Mouse (Mus musculus) midbrain, embryonic 16.5 days (tissue): ENCODE results near the gene Ubxn2a. TPM values are rescaled to one million over a fixed set of nuclear protein-coding genes. Genes with fewer than 3 reads are reported as not detected.

ENCODE experiments used
- ATAC-seq: fragments of 200-750 bp; cut with Nextera tagmentation; 2 replicates; pipeline ENCODE4 v1.8.0; 2017; ENCODE audit warnings: moderate TSS enrichment
- H3K27ac ChIP-seq: fragments of 300-500 bp; sonication (generic); 2 replicates; pipeline ENCODE4 v1.5.1; 2014; ENCODE audit warnings: mild to moderate bottlenecking, low read length, mixed read lengths
- H3K27me3 ChIP-seq: fragments of 300-500 bp; sonication (generic); 2 replicates; pipeline ENCODE4 v1.6.1; 2014; ENCODE audit warnings: low read depth, low read length, mixed read lengths; ENCODE audit not compliant: control insufficient read depth, insufficient read depth
- H3K36me3 ChIP-seq: fragments of 300-500 bp; sonication (generic); 2 replicates; pipeline ENCODE4 v1.6.1; 2014; ENCODE audit warnings: mild to moderate bottlenecking, low read length, moderate library complexity, mixed read lengths; ENCODE audit not compliant: control insufficient read depth, insufficient read depth
- H3K4me1 ChIP-seq: fragments of 300-500 bp; sonication (generic); 2 replicates; pipeline ENCODE4 v1.6.1; 2014; ENCODE audit warnings: mild to moderate bottlenecking, low read length, mixed read lengths; ENCODE audit not compliant: control insufficient read depth, insufficient read depth
- H3K4me2 ChIP-seq: fragments of 300-500 bp; sonication (generic); 2 replicates; pipeline ENCODE4 v1.6.1; 2014; ENCODE audit warnings: mild to moderate bottlenecking, low read length, mixed read lengths
- H3K4me3 ChIP-seq: fragments of 300-500 bp; sonication (generic); 2 replicates; pipeline ENCODE4 v1.5.1; 2014; ENCODE audit warnings: low read depth, mild to moderate bottlenecking, low read length, moderate library complexity, mixed read lengths
- H3K9ac ChIP-seq: fragments of 300-500 bp; sonication (generic); 2 replicates; pipeline ENCODE4 v1.6.1; 2014; ENCODE audit warnings: low read depth, low read length, mixed read lengths
- H3K9me3 ChIP-seq: fragments of 300-500 bp; sonication (generic); replicated peaks from 2 replicates; pipeline ENCODE4 v1.6.1; 2014; ENCODE audit warnings: mild to moderate bottlenecking, low read length, mixed read lengths; ENCODE audit not compliant: control insufficient read depth, poor library complexity, severe bottlenecking
- WGBS: fragments of 180-500 bp; shearing (Covaris S2); extraction: QIAGEN DNeasy Blood & Tissue Kit; methylation state at CpG from one replicate; pipeline ENCODE4 v1.1.7; 2014; 5-methylcytosine and 5-hydroxymethylcytosine counted together
- polyA plus RNA-seq: library from polyadenylated mRNA; unstranded; fragments of >200 nt; fragmentation: Nextera tagmentation; extraction: Ambion mirVana; gene quantifications from 2 replicates; pipeline ENCODE4 v1.2.1, GENCODE M21; 2015

Gene Ubxn2a
- polyA plus RNA-seq, 1 experiment from 2014 or later = 38.7 TPM

DNA sequence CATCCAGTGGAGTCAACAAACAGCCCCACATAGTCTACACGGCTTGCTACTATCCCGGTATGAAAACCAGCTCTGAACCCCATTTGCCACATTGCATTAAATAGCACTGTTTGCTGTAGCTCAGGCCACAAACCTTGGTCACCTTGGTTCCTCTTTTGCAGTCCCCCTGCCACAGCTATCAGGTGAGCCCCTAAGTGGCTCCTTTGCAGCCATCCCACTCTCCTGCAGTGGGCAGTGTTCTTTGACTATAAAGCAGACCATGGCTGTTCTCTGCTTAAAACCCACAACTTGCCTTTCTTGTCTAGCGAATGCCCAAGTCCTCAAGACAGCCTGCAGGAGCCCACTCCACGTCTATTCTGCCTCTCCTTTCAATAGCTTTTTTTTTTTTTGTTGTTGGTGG is 35.2 kb downstream of the Ubxn2a start:
- H3K27ac ChIP-seq = no peak overlapping the region
- no peaks in the 10 kb centered on the region for H3K9me3 ChIP-seq
- ATAC-seq = no peak
- no peaks in the 10 kb centered on the region for H3K36me3 ChIP-seq
- no peak overlapping the region for H3K4me3 ChIP-seq
- no peaks in the 10 kb centered on the region for H3K27me3 ChIP-seq
- WGBS = 59% methylated on average over 4 of the region's 4 CpGs
- H3K9ac ChIP-seq = no peak overlapping the region
- H3K4me1 ChIP-seq = no peaks in the 10 kb centered on the region
- no peak overlapping the region for H3K4me2 ChIP-seq

DNA sequence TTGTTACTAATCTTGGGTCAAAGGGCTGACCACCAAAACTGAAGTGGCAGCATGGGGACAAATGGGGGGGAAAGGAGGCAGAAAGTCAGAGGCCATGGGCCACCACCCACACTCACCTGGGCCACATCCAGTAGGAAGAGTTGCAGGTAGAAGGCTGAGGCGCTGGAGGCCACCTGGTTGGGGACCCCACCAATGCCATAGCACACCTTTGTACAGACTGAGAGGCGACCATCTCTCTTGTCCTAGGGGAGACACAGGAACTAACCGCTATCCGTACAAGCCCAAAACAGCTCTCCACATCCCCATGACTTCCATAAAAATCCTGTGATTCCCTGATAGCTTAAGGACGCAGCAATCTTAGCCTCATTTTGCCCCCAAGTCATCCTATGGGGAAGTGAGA is 36.2 kb downstream of the Ubxn2a start:
- H3K27ac ChIP-seq = no peak overlapping the region
- no peaks in the 10 kb centered on the region for H3K27me3 ChIP-seq
- no peaks in the 10 kb centered on the region for H3K36me3 ChIP-seq
- no peak overlapping the region for H3K4me2 ChIP-seq
- WGBS = 91% methylated on average over 5 of the region's 5 CpGs
- ATAC-seq = no peak
- no peak overlapping the region for H3K4me3 ChIP-seq
- H3K4me1 ChIP-seq = no peaks in the 10 kb centered on the region
- H3K9me3 ChIP-seq = no peaks in the 10 kb centered on the region
- H3K9ac ChIP-seq = no peak overlapping the region

DNA sequence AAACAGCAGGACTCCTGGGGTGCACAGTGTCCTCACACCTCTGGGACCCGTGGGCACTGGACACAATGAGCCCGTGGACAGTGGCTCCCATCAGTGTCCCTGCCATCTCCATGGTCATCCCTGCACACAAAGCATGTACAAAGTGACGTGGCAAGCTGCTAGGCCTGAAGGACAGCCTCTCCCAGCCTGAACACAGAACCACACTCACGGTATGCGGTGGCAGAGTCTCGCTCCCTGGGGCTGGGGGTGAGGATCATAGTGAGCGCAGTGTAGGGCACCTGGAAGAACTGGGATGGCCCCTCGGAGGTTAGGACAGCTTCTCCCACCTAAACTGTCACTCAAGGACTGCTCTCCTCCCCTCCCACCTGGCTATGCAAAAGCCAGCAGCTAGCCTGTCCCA is 38.6 kb downstream of the Ubxn2a start:
- Histone ChIP-seq H3K4me3 (no peak overlapping the region), H3K4me2 (no peak overlapping the region), H3K36me3 (no peaks in the 10 kb centered on the region), H3K27me3 (no peaks in the 10 kb centered on the region), H3K4me1 (no peaks in the 10 kb centered on the region), H3K9ac (no peak overlapping the region), H3K9me3 (no peaks in the 10 kb centered on the region), H3K27ac (no peak overlapping the region)
- ATAC-seq = no peak
- 80% methylated on average over 8 of the region's 8 CpGs for WGBS

DNA sequence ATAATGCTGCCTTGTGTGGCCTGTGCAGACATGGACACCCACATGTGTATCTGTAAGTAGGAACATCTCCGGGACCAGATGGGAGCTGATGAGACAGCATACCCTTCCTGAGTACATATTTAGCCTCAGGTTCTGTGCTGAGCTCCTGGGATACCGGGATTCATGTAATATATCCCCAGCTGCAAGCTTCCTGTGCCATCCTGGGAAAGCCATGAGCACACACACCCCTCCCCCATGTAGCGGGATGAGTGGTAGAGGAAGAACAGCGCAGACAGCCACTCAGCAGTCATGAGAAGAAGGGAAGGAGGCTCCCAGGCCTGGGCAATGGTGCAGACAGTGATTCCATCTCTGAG is 43.2 kb downstream of the Ubxn2a start:
- Histone ChIP-seq H3K4me1 (no peaks in the 10 kb centered on the region), H3K9me3 (no peaks in the 10 kb centered on the region), H3K36me3 (no peaks in the 10 kb centered on the region), H3K4me3 (no peak overlapping the region), H3K27ac (no peak overlapping the region), H3K9ac (no peak overlapping the region), H3K27me3 (no peaks in the 10 kb centered on the region), H3K4me2 (no peak overlapping the region)
- ATAC-seq = no peak
- 82% methylated on average over 4 of the region's 4 CpGs for WGBS

DNA sequence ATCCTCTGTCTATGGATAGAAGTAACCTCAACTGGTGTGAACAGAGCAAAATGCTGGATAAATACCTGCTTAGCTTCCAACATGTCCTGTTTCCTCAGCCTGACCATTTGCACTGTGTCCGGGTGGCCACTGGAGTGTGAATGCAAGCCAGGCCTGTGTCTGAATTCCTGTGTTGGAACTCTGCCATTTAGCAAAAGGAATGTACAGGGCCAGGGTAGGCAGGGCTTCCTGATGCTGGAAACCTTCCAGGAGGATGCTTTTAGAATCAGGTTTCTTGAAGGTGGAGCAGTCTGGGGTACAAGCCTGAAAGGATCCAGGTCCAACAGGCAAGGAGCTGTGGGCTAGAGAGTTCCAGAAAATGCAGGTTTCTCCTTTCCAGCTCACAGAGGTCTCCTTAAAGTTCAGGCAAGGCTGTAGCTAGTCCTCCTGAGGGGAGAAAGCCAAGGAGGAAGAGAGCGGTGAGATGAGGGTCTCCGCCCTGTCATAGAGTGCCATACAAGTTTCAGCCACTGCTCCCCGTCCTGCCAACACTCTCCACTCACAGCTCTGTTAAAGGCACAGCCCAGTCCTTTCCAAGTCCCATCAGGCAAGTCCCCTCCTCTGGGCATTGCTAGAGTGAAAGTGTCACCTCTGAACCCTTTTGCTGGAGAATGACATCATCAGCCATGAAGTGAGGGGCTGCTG is 43.7 kb downstream of the Ubxn2a start:
- 82% methylated on average over 4 of the region's 4 CpGs for WGBS
- H3K36me3 ChIP-seq = no peaks in the 10 kb centered on the region
- no peaks in the 10 kb centered on the region for H3K9me3 ChIP-seq
- no peak overlapping the region for H3K9ac ChIP-seq
- no peak for ATAC-seq
- H3K4me3 ChIP-seq = no peak overlapping the region
- no peak overlapping the region for H3K27ac ChIP-seq
- H3K4me2 ChIP-seq = no peak overlapping the region
- no peaks in the 10 kb centered on the region for H3K27me3 ChIP-seq
- no peaks in the 10 kb centered on the region for H3K4me1 ChIP-seq

DNA sequence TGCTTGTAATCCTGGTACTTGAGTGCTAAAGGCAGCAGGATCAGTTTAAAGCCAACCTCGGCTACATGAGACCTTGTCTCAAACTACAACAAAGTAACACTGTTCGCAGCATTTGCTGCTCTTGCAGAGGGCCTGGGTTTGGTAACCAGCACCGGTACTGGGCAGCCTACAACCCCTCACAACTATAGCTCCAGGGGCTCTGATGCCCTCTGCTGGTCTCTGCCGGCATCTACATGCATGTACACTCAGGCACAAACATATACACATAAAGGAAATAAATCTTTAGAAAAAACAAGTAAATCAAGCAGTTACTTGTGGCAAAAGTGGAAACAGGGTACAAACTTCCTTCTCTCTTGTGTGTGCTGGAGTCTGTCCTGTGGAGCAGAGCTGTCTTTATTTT is 44.8 kb downstream of the Ubxn2a start:
- H3K27me3 ChIP-seq = no peaks in the 10 kb centered on the region
- H3K4me3 ChIP-seq = no peak overlapping the region
- H3K27ac ChIP-seq = no peak overlapping the region
- H3K4me1 ChIP-seq = no peaks in the 10 kb centered on the region
- ATAC-seq = no peak
- no peak overlapping the region for H3K9ac ChIP-seq
- no peaks in the 10 kb centered on the region for H3K36me3 ChIP-seq
- 90% methylated on average over 4 of the region's 4 CpGs for WGBS
- H3K9me3 ChIP-seq = no peaks in the 10 kb centered on the region
- no peak overlapping the region for H3K4me2 ChIP-seq

DNA sequence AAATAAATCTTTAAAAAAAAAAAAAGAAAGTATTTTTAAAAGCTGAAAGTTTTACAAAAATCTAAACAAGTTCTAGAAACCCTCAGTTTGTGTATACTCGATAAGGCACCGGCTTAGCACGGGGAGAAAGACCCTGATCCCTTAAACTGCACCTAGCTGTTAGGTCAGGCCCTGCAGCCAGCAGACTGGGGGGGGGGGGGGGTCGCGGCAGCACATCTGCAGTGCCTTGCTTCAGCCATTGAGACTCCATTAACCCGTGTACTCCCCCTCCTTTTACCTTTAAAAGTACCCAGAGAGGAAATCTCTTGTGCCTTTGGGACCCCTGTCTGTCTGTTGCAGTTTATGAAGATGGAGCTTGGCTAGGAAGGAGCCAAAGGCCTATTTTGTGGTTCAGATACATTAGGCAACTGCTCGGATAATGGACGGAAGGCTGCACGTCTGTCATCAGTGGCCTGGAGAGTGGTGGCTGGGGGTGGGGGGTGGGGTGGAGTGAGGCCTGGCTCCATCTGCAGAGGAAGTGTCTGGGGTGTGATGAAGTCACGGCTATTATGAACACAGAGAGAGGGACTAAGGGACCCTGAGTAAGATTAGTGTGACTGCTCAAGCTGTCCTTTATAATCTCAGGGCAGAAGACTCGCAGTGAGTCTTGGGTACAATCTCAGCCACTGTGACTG is 48.1 kb downstream of the Ubxn2a start:
- Histone ChIP-seq H3K27me3 (no peaks in the 10 kb centered on the region), H3K9me3 (no peaks in the 10 kb centered on the region), H3K4me2 (no peak overlapping the region), H3K27ac (no peak overlapping the region), H3K36me3 (no peaks in the 10 kb centered on the region), H3K4me3 (no peak overlapping the region), H3K9ac (no peak overlapping the region), H3K4me1 (no peaks in the 10 kb centered on the region)
- no peak for ATAC-seq
- 53% methylated on average over 11 of the region's 11 CpGs for WGBS

DNA sequence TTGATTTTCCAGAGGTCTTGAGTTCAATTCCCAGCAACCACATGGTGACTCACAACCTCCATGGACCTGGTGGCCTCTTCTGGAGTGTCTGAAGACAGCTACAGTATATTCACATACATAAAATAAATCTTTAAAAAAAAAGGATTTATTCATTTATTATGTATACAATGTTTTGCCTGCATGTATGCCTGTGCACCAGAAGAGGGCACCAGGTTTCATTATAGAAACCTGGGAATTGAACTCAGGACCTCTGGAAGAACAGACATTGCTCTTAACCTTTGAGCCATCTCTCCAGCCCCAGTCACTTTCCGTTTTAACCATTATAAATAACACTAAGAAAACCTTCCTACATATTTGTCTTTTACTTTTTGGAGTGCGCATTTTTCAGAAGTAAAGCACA is 50.7 kb downstream of the Ubxn2a start:
- WGBS = 98% methylated on average over 2 of the region's 2 CpGs
- H3K27ac ChIP-seq = no peak overlapping the region
- H3K4me2 ChIP-seq = no peak overlapping the region
- H3K4me3 ChIP-seq = no peak overlapping the region
- no peaks in the 10 kb centered on the region for H3K4me1 ChIP-seq
- ATAC-seq = no peak
- no peak overlapping the region for H3K9ac ChIP-seq
- no peaks in the 10 kb centered on the region for H3K36me3 ChIP-seq
- H3K9me3 ChIP-seq = no peaks in the 10 kb centered on the region
- no peaks in the 10 kb centered on the region for H3K27me3 ChIP-seq

DNA sequence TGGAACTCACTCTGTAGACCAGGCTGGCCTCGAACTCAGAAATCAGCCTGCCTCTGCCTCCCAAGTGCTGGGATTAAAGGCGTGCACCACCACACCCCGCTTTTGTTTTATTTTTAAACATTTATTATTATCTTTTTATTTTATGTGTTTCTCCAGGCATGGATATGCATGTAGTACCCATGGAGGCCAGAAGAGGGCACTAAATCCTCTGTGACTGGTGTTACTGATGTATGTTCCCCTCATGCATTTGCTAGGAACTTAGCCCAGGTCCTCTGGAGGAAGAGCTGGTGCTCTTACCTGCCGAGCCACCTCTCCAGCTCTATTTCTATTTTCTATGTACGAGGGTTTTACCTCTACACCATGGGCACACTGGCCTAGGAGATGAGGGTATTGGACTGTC is 51.3 kb downstream of the Ubxn2a start:
- Histone ChIP-seq H3K27ac (no peak overlapping the region), H3K27me3 (no peaks in the 10 kb centered on the region), H3K4me3 (no peak overlapping the region), H3K4me2 (no peak overlapping the region), H3K4me1 (no peaks in the 10 kb centered on the region), H3K36me3 (no peaks in the 10 kb centered on the region; the same call in 1 of the 2 replicates), H3K9ac (no peak overlapping the region), H3K9me3 (no peaks in the 10 kb centered on the region)
- 97% methylated on average over 5 of the region's 5 CpGs for WGBS
- ATAC-seq = no peak
